Mouse (Mus musculus): Measurements from ENCODE around the gene Drd1.

The Drd1 gene

GRCm38 (mm10) chr13:54055448-54055861 is at the start of gene Drd1:
TSS of gene Drd1 (minus strand) at chr13:54055705.
- in situ Hi-C loops (cut with MboI; ENCODE audit: unreplicated experiment in 2 of 2), result loop anchor here (5.0 to 10.0 kb wide), 3 partner anchors 271 to 941 kb away; no protein-coding TSS in a partner anchor

- in situ Hi-C loops (cut with MboI; ENCODE audit: unreplicated experiment in 2 of 2), result loop anchor here in 1 of 2 experiments (10.0 kb wide), 1 partner anchor 431 kb away; no protein-coding TSS in a partner anchor
Observed at GRCm38 (mm10) chr13:54103866-54104265, 48.4 kb upstream of the Drd1 start.

GRCm38 (mm10) chr13:54103271-54103670 is 47.8 kb upstream of the Drd1 start:
- in situ Hi-C loops (cut with MboI; ENCODE audit: unreplicated experiment in 2 of 2), result loop anchor here in 1 of 2 experiments (10.0 kb wide), 1 partner anchor 432 kb away; no protein-coding TSS in a partner anchor

- in situ Hi-C loops (cut with MboI; ENCODE audit: unreplicated experiment in 2 of 2), result loop anchor here in 1 of 2 experiments (10.0 kb wide), 1 partner anchor 433 kb away; no protein-coding TSS in a partner anchor
Observed at GRCm38 (mm10) chr13:54102061-54102460, 46.6 kb upstream of the Drd1 start.

GRCm38 (mm10) chr13:54101031-54101820 is 45.7 kb upstream of the Drd1 start:
- in situ Hi-C loops (cut with MboI; ENCODE audit: unreplicated experiment in 2 of 2), result loop anchor here in 1 of 2 experiments (10.0 kb wide), 1 partner anchor 434 kb away; no protein-coding TSS in a partner anchor

- in situ Hi-C loops (cut with MboI; ENCODE audit: unreplicated experiment in 2 of 2), result no loop called here
Observed at GRCm38 (mm10) chr13:54097797-54098196, 42.3 kb upstream of the Drd1 start.

- in situ Hi-C loops (cut with MboI; ENCODE audit: unreplicated experiment in 2 of 2), result no loop called here
Observed at GRCm38 (mm10) chr13:54097227-54097626, 41.7 kb upstream of the Drd1 start.

- in situ Hi-C loops (cut with MboI; ENCODE audit: unreplicated experiment in 2 of 2), result no loop called here
Observed at GRCm38 (mm10) chr13:54095721-54096120, 40.2 kb upstream of the Drd1 start.

- in situ Hi-C loops (cut with MboI; ENCODE audit: unreplicated experiment in 2 of 2), result no loop called here
Observed at GRCm38 (mm10) chr13:54094963-54095362, 39.5 kb upstream of the Drd1 start.

- in situ Hi-C loops (cut with MboI; ENCODE audit: unreplicated experiment in 2 of 2), result no loop called here
Observed at GRCm38 (mm10) chr13:54094349-54094748, 38.8 kb upstream of the Drd1 start.

GRCm38 (mm10) chr13:54091719-54092118 is 36.2 kb upstream of the Drd1 start:
- in situ Hi-C loops (cut with MboI; ENCODE audit: unreplicated experiment in 2 of 2), result no loop called here

GRCm38 (mm10) chr13:54085266-54085665 is 29.8 kb upstream of the Drd1 start:
- in situ Hi-C loops (cut with MboI; ENCODE audit: unreplicated experiment in 2 of 2), result no loop called here

- in situ Hi-C loops (cut with MboI; ENCODE audit: unreplicated experiment in 2 of 2), result no loop called here
Observed at GRCm38 (mm10) chr13:54084826-54085225, 29.3 kb upstream of the Drd1 start.

- in situ Hi-C loops (cut with MboI; ENCODE audit: unreplicated experiment in 2 of 2), result no loop called here
Observed at GRCm38 (mm10) chr13:54084178-54084577, 28.7 kb upstream of the Drd1 start.

- in situ Hi-C loops (cut with MboI; ENCODE audit: unreplicated experiment in 2 of 2), result no loop called here
Observed at GRCm38 (mm10) chr13:54082946-54083345, 27.4 kb upstream of the Drd1 start.

GRCm38 (mm10) chr13:54080785-54081184 is 25.3 kb upstream of the Drd1 start:
- in situ Hi-C loops (cut with MboI; ENCODE audit: unreplicated experiment in 2 of 2), result no loop called here

- in situ Hi-C loops (cut with MboI; ENCODE audit: unreplicated experiment in 2 of 2), result no loop called here
Observed at GRCm38 (mm10) chr13:54079782-54080759, 24.6 kb upstream of the Drd1 start.

GRCm38 (mm10) chr13:54077470-54078174 is 22.1 kb upstream of the Drd1 start:
- in situ Hi-C loops (cut with MboI; ENCODE audit: unreplicated experiment in 2 of 2), result no loop called here

GRCm38 (mm10) chr13:54076762-54077460 is 21.4 kb upstream of the Drd1 start:
- in situ Hi-C loops (cut with MboI; ENCODE audit: unreplicated experiment in 2 of 2), result no loop called here

GRCm38 (mm10) chr13:54076051-54076450 is 20.5 kb upstream of the Drd1 start:
- in situ Hi-C loops (cut with MboI; ENCODE audit: unreplicated experiment in 2 of 2), result no loop called here

Measured in v-Abl transformed pro-B cells (cell line).